In the genomic region with DNA sequence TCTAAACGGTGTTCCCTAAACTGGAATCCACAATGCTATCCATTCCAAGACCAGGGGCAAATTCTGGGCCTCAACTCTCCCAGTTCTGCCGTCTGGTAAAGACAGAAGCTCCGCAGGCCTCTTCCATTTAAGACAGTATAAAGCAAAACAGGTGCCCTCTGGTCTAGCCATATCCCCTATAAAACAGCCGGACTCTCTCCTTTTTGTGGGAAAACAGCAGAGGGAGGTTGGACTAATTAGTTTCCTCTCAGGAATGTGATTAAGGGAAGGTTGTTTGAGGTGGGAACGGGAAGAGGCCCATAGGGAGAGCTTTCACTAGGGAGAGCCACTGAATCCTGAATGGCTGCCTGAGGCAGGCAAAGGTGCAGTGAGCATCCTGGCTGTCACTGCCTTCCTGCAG, we compare ENCODE assay signal across 24 mouse cellular contexts.
DNase-seq lines count a peak whose midpoint lies in the region; ATAC-seq and TF ChIP-seq lines count a peak whose summit lies in the region.
"Had no signal": no experiment of that assay in that cellular context is flagged by ENCODE, and none has a peak within 500 bp of the region (broad histone marks: within the 10 kb centered on the region; RNA-seq: fewer than 3 reads in every experiment).

No protein-coding gene starts in this region.

- no peak overlapping the region for H3K4me2 ChIP-seq in midbrain, embryonic 11.5 days
- H3K4me2 ChIP-seq in midbrain, embryonic 16.5 days (ENCODE audit: low read length) = no peak overlapping the region
- H3K4me2 ChIP-seq in limb, embryonic 11.5 days (ENCODE audit: low read depth, severe bottlenecking) = no peak overlapping the region
- no peak overlapping the region for H3K4me2 ChIP-seq in limb, embryonic 14.5 days (replicated peaks; ENCODE audit: low read depth, low read length, severe bottlenecking)
- H3K4me2 ChIP-seq: forebrain, embryonic 15.5 days; heart, embryonic 11.5 days; hindbrain, embryonic 12.5 days; hindbrain, embryonic 15.5 days had no signal

- no peak overlapping the region for H3K4me3 ChIP-seq in midbrain, embryonic 11.5 days (ENCODE audit: low read depth, low read length)
- no peak overlapping the region for H3K4me3 ChIP-seq in midbrain, embryonic 16.5 days (ENCODE audit: low read depth, low read length)
- no peak overlapping the region for H3K4me3 ChIP-seq in limb, embryonic 11.5 days (ENCODE audit: low read depth, low read length)
- no peak overlapping the region for H3K4me3 ChIP-seq in limb, embryonic 14.5 days (replicated peaks; ENCODE audit: low read length)
- H3K4me3 ChIP-seq: forebrain, embryonic 15.5 days; gastrocnemius, adult 2 months; hindbrain, embryonic 12.5 days; hindbrain, embryonic 15.5 days had no signal

- TF ChIP-seq POLR2A in limb, embryonic 14.5 days (IDR thresholded peaks at IDR 0.05; ENCODE audit: borderline replicate concordance, extremely low read depth, insufficient read depth, insufficient read length) = no peak

- ATAC-seq in midbrain, embryonic 11.5 days (ENCODE audit: low FRiP score) = no peak
- ATAC-seq in midbrain, embryonic 16.5 days = no peak
- ATAC-seq in limb, embryonic 11.5 days (ENCODE audit: insufficient number of reproducible peaks, low FRiP score, low TSS enrichment, low read depth) = no peak
- ATAC-seq in limb, embryonic 14.5 days (ENCODE audit: low FRiP score, low read depth) = no peak
- ATAC-seq in frontal cortex, adult (ENCODE audit: low TSS enrichment) = no peak
- ATAC-seq: forebrain, embryonic 15.5 days; Patski had no signal

- WGBS in midbrain, embryonic 11.5 days = 62% methylated on average over 5 of the region's 5 CpGs
- 56% methylated on average over 5 of the region's 5 CpGs for WGBS in midbrain, embryonic 16.5 days
- 15% methylated on average over 5 of the region's 5 CpGs for WGBS in limb, embryonic 11.5 days
- WGBS in limb, embryonic 14.5 days = 18% methylated on average over 5 of the region's 5 CpGs

- no peaks in the 10 kb centered on the region for H3K36me3 ChIP-seq in midbrain, embryonic 11.5 days (ENCODE audit: control insufficient read depth, insufficient read depth, low read length)
- H3K36me3 ChIP-seq in midbrain, embryonic 16.5 days (ENCODE audit: control insufficient read depth, insufficient read depth, low read length) = no peaks in the 10 kb centered on the region
- H3K36me3 ChIP-seq in limb, embryonic 11.5 days (ENCODE audit: control insufficient read depth, insufficient read depth, low read length) = no peaks in the 10 kb centered on the region
- no peaks in the 10 kb centered on the region for H3K36me3 ChIP-seq in limb, embryonic 14.5 days (ENCODE audit: control insufficient read depth, insufficient read depth, low read length)
- H3K36me3 ChIP-seq: forebrain, embryonic 15.5 days; G1E; hindbrain, embryonic 12.5 days; hindbrain, embryonic 15.5 days had no signal

- H3K9me3 ChIP-seq in midbrain, embryonic 11.5 days (ENCODE audit: control insufficient read depth, low read length) = no peaks in the 10 kb centered on the region
- H3K9me3 ChIP-seq in midbrain, embryonic 16.5 days (replicated peaks; ENCODE audit: control insufficient read depth, low read length, poor library complexity, severe bottlenecking) = no peaks in the 10 kb centered on the region
- H3K9me3 ChIP-seq in limb, embryonic 11.5 days (ENCODE audit: control insufficient read depth, low read length) = no peaks in the 10 kb centered on the region
- H3K9me3 ChIP-seq in limb, embryonic 14.5 days (ENCODE audit: control insufficient read depth, low read length) = no peaks in the 10 kb centered on the region
- H3K9me3 ChIP-seq: forebrain, embryonic 15.5 days; hindbrain, embryonic 12.5 days; hindbrain, embryonic 15.5 days had no signal

- no peak overlapping the region for H3K27ac ChIP-seq in midbrain, embryonic 11.5 days (ENCODE audit: low read depth, low read length)
- H3K27ac ChIP-seq in midbrain, embryonic 16.5 days (ENCODE audit: low read length) = no peak overlapping the region
- peak overlapping the region; percentile 63 for H3K27ac ChIP-seq in limb, embryonic 11.5 days (replicated peaks; ENCODE audit: low read depth, low read length)
- H3K27ac ChIP-seq in limb, embryonic 14.5 days (replicated peaks; ENCODE audit: low read depth, low read length) = peak overlapping the region; percentile 39; the same call in 1 of the 2 replicates
- H3K27ac ChIP-seq: forebrain, embryonic 15.5 days; gastrocnemius, adult 2 months; hindbrain, embryonic 12.5 days; hindbrain, embryonic 15.5 days had no signal

- no peaks in the 10 kb centered on the region for H3K4me1 ChIP-seq in midbrain, embryonic 11.5 days (ENCODE audit: control insufficient read depth, insufficient read depth, low read length)
- no peaks in the 10 kb centered on the region for H3K4me1 ChIP-seq in midbrain, embryonic 16.5 days (ENCODE audit: control insufficient read depth, insufficient read depth, low read length)
- H3K4me1 ChIP-seq in limb, embryonic 11.5 days (ENCODE audit: control insufficient read depth, insufficient read depth, low read length) = peaks cover 17% of the 10 kb centered on the region
- H3K4me1 ChIP-seq in limb, embryonic 14.5 days (ENCODE audit: control insufficient read depth, insufficient read depth, low read length) = peaks cover 20% of the 10 kb centered on the region
- H3K4me1 ChIP-seq: forebrain, embryonic 15.5 days; hindbrain, embryonic 15.5 days had no signal

- H3K9ac ChIP-seq in midbrain, embryonic 11.5 days (ENCODE audit: low read length) = no peak overlapping the region
- H3K9ac ChIP-seq in midbrain, embryonic 16.5 days (ENCODE audit: low read depth, low read length) = no peak overlapping the region
- no peak overlapping the region for H3K9ac ChIP-seq in limb, embryonic 11.5 days (ENCODE audit: low read length)
- no peak overlapping the region for H3K9ac ChIP-seq in limb, embryonic 14.5 days (ENCODE audit: low read depth, low read length, severe bottlenecking)
- H3K9ac ChIP-seq: forebrain, embryonic 15.5 days; hindbrain, embryonic 12.5 days; hindbrain, embryonic 15.5 days had no signal

- no peaks in the 10 kb centered on the region for H3K27me3 ChIP-seq in midbrain, embryonic 11.5 days (ENCODE audit: control insufficient read depth, insufficient read depth, low read length)
- no peaks in the 10 kb centered on the region for H3K27me3 ChIP-seq in midbrain, embryonic 16.5 days (ENCODE audit: control insufficient read depth, insufficient read depth, low read depth, low read length)
- H3K27me3 ChIP-seq in limb, embryonic 11.5 days (ENCODE audit: control insufficient read depth, insufficient read depth, low read length) = no peaks in the 10 kb centered on the region
- H3K27me3 ChIP-seq in limb, embryonic 14.5 days (ENCODE audit: control insufficient read depth, insufficient read depth, low read length) = no peaks in the 10 kb centered on the region
- H3K27me3 ChIP-seq: CH12.LX; forebrain, embryonic 15.5 days; hindbrain, embryonic 12.5 days; hindbrain, embryonic 15.5 days; Patski had no signal

- DNase-seq in midbrain, embryonic 11.5 days (ENCODE audit: low spot score, missing footprints) = peak; percentile 26
- DNase-seq in limb, embryonic 11.5 days (ENCODE audit: low spot score) = peak; percentile 66
- no peak for DNase-seq in limb, embryonic 14.5 days (ENCODE audit: low spot score)
- DNase-seq in c-Kit-positive CD71-positive TER-119-positive erythroid progenitor cells, embryonic 14.5 days (ENCODE audit: low spot score) = no peak
- DNase-seq in ovary, postnatal 10 days (ENCODE audit: low spot score) = no peak
- DNase-seq: adrenal gland, postnatal 10 days; adrenal gland, postnatal 36 days; B cell, adult 2 months; cerebellum, adult 11 months; cerebellum, adult 2 months; cerebellum, adult 9-11 months; cerebellum, postnatal 25 days; gastrocnemius, adult 2 months; gastrocnemius, postnatal 14 days; heart, adult 11 months had no signal

Comparison
In these comparisons a context has a peak if more than half of its experiments do, and no peak if none do; other contexts are left out.
1. DNase-seq: peak in midbrain, embryonic 11.5 days (single experiment) and limb, embryonic 11.5 days (single experiment); none in limb, embryonic 14.5 days (single experiment), c-Kit-positive CD71-positive TER-119-positive erythroid progenitor cells, embryonic 14.5 days (single experiment) and ovary, postnatal 10 days (single experiment).
2. H3K27ac ChIP-seq: peak in limb, embryonic 11.5 days (single experiment) and limb, embryonic 14.5 days (single experiment); none in midbrain, embryonic 11.5 days (single experiment) and midbrain, embryonic 16.5 days (single experiment).